Mouse (Mus musculus) fat pad, adult 2 months (tissue): ENCODE measurements around the gene Wfdc12.
"Not testable (repeated sequence)": the region's sequence is repeated elsewhere in the genome, so short reads cannot be mapped to it uniquely, and the experiment has no call there.

Experiments
- DNase-seq: peaks from one replicate; pipeline ENCODE4 v3.0.0-alpha.2; 2011; ENCODE audit warnings: low read depth, low spot score; ENCODE audit errors: extremely low read depth

Wfdc12 gene

DNA sequence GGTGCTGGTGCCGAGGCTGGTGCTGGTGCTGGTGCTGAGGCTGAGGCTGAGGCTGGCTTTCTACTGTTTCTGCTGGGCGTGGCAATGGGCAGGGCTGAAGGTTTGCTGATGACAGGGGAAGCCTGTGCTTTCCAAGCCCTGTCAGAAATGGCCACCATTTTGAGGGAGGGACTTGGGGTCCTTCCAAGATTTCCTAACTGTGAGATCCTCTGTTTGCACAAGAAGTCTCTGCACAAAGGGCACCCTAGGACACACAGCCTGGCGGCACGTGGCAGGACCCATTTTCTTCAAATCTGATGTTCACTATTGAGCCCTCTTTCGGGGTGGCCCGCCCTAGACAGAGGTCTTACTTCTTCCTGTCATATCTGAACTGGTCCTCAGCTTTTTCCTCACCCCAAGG lies at the start of gene Wfdc12:
Wfdc12 (minus strand) TSS at position 33 of the 400 bp plus-strand sequence.
- DNase-seq: no peak

DNA sequence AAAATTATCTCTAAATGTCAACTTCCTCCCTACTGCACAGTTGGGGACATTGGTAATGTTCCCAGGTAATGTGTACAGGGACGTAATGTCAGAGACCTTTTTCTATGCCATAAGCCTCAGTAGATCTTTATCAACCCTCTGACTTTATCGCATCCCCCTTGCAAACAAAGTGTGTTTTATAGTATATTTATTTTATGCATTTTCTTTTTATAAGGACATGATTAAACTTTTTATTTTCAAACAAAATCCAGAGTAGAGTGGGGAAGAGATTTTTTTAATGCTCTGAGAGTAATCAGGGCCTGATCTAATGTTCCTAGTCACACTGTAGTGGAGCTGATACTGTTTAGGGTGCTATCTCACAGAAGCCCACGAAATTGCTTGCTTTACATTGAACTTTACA lies 48.0 kb upstream of the Wfdc12 start, which contains the start of gene Svs2:
Svs2 (minus strand) TSS at position 101 of the 400 bp plus-strand sequence.
- DNase-seq: no peak

DNA sequence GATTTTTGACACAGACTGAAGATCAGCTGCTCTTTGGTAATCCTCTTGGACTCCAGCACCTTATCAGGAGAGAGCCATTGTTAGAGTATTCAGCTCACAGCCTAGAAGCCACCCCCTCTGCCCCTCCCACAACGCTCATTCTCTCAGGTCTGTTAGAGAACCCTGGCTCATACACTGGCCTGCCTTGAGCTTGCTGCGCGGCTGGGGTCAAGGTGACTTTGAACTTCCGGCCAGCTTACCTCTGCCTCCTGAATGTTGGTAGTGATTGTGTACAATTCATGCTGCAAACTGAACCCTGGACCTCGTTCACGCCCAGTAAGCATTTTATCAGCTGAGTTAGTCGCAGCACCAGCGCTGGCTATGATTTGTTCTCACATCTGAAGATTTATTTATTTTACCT lies 42.3 kb upstream of the Wfdc12 start:
- no peak for DNase-seq

DNA sequence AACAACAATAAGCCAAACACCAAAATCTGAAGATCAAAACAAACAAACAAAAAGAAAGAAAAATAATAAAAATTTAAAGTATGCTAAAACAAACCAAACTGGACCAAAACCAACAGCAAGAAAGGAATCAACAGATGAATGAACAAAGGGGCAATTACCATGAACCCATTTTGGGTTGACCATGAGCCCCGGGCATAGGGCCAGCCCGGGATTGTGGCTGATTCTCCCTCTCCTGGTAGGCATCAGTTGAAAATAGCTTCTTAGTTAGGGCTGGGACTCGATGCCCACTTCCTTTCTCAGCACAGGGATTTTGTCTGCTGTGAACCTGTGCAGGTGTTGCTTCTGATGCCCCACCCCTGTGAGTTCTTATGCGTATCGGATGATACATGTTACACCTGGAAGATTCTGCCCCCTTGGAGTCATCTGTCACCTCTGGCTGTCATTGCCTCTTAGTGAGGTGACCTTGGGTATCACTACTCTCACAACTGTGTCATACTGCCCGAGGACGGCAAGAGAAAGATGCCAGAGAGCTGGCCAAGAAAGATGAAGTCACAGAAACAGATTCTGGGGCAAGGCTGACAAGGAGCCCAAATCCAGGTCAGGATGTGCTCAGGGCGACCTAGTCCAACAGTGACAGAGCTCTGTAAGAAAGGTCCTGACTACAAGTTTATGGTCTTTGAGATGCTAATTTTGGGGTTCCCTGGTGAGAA lies 38.1 kb upstream of the Wfdc12 start:
- DNase-seq: no peak

DNA sequence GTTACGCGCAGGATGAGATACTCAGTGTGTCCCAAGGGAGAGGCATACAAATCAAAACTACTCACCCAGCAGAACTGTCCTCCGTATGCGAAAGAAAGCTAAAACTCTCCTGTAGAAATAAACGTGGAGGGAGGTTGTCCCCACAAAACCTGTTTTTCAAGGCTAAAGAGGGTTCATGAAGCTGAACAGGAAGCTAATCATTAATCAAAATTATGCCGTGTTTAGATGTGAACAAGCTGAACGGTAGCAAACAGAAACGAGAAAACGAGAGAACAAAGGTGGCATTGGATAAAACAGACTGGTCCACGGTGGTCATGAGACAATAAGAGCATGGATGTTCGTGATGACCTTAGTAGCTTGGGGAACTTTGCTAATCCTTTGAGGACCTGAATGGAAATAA lies 31.1 kb upstream of the Wfdc12 start, which contains the start of gene Wfdc15b:
Wfdc15b (minus strand) TSS at position 139 of the 400 bp plus-strand sequence.
- no peak for DNase-seq

DNA sequence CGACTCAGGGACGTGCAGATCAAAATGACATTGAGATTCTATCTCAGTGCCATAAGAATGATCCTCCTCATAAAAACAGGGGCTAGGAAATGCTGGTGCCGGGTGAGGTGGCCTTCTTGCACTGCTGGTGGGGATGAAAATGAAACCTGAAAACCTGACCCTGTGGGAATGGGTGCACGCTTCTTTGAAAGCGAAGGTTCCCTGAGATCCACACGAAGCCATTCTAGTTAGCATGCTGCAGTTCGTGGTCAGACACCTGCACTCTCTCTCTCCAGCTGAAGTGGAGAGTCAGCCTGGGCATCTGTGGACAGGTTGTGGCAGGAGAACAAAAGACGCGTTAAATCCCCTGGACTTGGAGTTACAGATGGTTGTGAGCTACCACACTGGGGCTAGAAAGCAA lies 28.9 kb upstream of the Wfdc12 start:
- DNase-seq: no peak

DNA sequence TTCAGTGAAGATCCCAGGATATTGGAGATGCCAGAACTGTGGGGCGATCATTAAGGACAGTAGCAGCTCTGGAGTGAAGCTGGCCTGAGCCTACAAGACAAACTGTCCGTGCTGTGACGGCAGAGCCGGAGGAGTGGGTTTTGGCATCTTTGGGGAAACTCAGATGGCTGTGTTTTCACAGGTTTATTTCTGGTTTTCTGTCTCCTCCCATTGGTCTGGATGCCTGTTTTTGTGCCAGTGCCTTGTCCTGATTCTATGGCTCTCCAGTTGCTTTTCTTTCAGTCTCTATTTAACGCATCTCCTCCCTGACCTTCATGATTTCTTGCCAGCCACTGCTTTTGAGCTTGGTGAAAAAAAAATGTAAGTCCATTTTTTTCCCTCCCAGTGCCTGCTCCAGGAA lies 22.3 kb upstream of the Wfdc12 start:
- no peak for DNase-seq

DNA sequence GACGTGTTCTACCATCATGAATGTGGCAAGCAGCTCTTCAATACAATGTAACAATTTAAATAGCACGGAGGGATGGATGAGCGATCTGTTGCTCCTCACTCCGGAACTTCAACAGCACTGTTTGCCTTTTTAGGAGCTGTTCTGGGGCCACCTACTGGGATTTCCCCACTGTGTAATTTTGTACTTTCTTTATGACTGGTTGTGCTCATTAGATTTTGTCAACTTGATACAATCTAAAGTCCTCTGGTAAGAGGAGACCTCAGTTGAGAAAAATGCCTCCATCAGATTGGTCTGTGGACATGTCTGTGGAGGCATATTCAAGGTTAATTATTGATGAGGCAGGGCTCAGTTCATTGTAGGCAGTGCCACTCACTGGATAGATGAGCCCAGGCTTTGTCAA lies 20.5 kb upstream of the Wfdc12 start:
- DNase-seq: no peak

DNA sequence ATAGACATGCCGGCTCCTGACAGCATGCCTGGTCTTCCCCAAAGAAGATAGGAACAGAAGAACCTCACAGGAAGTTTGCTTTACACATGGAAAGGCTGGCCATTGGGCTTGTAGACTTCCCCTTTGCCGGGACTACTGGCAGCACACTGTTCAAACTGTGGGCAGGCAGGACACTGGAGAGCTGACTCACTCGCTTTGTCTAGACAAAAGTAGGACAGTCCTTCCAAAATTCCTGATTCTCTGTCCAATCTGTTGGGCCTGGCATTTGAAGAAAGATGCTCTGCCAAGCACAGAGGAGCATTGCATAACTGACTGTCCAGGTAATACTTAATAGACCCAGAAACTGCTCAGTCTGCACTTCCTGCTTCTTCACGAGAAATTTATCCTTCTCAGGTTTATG lies 16.3 kb upstream of the Wfdc12 start:
- DNase-seq: no peak

DNA sequence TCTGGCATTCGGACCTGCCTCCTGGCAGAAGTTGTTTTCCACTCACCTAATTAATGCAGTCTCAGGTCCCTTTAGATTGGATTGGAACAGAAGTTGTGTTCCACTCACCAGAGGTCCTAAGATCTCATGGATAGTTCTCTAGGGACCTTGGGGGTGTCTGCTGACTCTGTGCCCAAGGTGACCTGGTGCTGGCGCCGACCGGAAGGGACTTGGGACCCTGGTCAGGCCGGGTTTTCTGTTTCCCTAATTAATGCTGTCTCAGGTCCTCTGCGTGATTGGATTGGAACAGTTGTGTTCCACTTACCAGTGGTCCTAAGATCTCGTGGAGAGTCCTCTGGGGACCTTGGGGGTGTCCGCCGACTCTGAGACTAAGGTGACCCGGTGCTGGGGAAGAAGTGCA lies 15.6 kb upstream of the Wfdc12 start:
- DNase-seq: not testable (repeated sequence)

DNA sequence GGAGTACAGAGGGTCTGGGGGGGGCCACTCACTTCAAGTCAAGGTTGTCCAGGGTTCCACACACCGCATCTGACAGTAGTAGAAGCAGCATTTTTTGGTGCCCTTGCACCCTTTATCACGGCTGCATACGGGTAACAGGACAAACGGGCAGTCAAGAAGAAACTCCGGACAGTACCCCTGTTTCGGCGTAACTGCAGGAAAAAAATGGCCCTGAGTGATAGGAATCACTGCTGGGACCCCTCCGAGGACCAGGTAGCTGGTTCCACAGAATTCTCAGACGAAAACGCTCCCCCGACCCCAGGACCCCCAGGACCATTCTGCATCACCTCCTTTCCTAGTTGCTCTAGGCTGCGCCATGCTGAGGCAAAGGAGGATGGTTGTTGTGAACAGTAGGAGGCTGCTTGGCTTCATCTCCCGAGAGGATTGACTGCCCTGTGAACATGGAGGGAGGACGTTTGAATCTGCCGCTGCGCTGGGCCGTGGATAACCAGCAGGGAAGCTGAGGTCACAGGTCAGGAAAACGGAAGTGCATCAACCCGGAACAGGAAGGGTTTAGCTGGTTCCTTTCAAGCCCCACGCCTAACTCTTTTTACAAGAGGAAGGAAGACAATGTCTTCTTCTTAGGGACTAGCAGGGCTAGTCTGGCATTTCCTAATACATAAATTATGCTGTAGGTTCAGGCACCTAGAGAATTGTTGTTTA lies 9.4 kb upstream of the Wfdc12 start, which contains the start of gene Wfdc15a:
Wfdc15a (minus strand) TSS at position 505 of the 702 bp plus-strand sequence.
- no peak for DNase-seq

DNA sequence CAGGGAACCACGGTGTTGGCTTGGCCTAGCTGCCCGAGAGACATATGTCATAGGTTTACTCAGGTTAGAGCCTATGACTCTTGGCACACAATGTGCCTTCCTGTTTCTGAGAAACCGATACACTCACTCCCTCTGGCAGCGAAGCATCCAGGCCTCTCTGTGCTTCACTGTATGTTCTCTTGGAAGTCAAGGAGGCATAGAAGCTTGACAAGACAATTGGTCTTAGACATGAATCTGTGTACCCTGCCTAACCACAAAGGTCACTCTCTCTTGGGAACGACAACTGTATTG lies 6.2 kb upstream of the Wfdc12 start:
- DNase-seq: no peak

DNA sequence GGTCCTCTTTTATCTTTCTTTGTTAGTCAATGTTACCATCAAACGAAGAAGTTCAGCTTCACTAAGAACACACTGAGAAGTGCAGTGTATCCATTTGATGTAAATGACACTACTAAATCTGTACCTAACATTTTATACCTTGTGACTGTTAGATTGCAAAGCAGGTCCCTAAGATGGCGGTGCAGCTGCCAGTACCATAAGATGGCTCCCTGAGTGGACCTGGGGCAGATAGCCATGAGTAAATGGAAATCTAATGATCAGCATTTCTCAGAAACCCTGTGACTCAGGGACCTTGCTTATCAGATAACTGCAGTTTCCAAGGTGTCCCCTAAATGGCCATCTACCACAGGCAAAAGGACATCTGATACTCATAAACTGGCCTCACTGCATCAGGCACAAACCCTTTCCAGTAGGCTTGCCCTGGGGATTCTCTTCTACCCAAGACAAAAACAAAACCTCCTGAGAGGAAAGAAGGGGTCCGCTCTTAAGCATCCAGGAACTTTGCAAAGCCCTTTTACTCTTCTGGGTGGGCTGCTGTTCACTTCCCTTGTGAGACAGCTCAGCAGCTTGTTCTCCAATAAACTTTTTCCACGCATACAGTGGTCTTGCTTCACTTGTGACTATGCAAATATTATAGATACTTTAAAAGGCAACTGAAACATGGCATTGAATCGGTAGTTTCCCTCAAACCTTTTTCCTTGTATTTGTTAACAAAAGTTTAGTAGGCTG lies 5.7 kb upstream of the Wfdc12 start:
- no peak for DNase-seq

DNA sequence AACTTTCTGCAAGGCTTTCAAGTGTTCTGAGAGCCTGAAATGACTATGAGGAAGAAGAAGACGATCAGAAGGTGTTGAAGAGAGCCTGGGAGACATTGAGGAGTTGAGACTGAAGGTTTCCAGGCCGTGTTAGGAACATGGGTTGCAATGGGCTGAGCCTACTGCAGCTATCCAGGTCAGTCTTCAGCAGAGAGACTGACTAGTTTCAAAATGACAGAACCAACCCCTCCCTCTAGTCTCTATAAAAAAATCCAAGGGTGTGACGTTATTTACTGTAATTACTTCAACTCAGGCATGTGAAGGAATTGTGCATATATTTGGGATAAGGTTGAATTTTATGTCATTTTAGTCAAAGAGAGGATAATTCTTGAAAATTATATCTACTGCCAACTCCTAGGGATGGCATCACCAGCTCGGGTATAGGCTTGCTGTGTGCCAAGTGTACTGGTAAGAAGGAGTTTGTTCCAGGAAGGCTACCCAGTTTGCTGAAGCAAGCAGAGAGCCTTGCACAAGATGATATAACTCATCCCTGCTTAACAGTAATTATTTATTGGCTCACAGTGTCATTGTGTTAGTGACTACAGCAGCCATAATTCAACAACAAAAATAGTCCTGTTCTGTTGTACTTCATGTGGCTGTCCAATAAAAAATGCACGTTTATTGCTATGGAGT lies 4.7 kb upstream of the Wfdc12 start:
- DNase-seq: no peak

DNA sequence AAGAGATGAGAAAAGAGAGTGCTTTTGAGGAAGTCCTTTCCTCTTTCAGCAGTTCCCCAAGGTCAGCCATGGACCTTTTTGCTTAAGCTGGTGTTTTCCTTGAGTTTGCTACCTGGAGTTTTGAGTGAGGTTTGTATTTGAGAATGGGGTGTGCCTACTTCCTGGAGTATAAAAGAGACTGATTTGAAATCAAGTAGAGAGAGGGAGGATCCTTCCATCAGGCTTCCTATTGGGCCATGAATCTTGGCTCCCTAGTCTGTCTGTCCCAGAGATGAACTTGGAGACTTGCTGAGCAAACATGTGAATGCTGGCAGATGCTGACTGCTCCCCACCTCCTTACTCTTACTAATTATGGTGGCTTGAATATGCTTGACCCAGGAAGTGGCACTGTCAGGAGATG lies 1.9 kb upstream of the Wfdc12 start:
- DNase-seq: no peak

DNA sequence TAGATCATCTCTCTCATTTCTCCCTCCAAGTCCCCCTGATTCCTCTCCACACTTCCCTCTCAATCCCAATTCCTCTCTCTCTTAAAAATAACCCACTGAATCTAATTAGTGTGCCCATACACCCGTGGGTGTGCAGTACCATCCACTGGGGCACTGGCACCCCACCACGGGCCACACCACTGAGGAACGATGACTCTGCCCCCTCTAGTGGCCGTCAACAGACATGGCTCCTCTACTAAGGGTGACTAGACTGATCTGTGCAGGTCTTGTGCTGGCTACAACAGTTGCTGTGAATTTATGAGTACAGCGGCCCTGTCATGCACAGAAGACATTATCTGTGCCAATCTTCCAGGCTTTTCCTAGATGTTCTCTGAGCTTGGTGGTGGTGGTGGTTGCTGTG lies 1.7 kb downstream of the Wfdc12 start:
- DNase-seq: no peak

DNA sequence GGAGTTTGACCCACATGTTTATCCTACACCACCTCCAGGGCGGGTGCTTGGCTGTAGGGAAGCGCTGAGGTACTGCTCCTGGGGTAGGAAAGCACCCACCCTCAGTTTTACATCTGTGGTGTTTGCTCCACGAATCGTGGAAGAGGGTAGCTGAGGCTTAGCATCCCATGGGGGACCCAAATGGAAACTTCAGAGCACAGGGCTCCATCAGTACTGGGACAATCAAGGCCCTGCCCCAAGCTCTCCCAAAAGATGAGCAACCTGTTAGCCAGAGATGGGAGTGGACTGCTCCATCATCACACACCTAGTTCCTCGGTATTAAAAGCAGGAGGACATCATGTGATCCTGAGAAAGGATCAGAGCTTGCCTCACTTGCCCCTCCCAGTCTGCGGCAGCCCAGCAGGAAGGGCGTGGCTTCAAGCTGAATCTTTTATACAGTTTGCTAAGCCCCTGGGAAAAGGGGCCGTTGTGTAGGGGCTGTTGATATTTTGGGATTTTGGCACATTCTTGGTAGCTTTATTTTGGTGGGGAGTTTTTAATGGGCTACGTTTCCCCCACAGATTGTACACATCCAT lies 6.2 kb downstream of the Wfdc12 start:
- DNase-seq: no peak

DNA sequence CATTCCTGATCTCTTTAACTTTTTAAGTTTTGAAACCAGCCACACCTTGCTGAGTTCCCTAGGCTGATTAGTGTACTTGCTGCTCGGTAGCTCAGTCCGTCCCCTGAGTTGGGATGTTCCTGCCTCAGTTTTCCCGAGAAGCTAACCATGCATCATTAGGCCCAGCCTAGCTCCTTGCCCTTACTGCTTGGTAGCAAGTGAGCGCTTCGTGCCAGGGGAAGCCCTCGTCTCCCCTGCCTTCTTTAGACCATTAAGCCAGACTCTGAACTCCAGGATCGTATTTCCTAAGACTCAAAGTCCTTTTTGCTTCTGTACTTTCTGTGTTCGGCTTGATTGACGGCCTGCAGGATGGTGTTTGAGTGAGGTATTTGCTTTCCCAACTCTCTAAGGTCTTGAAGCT lies 7.1 kb downstream of the Wfdc12 start:
- DNase-seq: no peak

DNA sequence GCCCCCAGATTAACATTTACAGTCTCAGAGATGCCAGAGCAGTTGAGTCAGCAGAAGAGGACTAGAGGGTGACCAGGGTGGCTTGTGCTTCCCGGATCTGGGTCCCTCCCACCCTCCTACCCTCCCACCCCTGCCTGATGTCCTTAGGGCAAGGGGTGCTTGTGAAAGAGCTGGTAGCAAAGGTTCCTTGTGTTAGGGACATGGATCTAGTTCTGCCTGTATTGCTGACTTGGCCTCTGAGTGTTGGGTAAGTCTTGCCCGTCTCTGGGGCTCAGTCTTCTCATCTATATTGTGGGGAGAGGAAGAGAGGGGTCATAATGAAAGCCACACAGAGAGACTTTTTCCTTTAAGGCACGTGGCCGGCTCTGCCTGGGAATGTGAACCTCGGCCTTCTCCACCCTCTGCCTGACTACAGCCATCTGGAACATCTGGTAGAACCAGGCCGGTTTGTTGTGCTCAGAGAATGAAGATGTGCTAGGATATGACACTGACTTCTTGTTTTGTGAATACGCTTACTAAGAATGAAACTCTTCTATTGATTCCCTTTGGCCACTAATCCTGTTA lies 7.6 kb downstream of the Wfdc12 start, which contains the start of gene Wfdc5:
Wfdc5 (minus strand) TSS at position 51 of the 564 bp plus-strand sequence.
- DNase-seq: no peak

DNA sequence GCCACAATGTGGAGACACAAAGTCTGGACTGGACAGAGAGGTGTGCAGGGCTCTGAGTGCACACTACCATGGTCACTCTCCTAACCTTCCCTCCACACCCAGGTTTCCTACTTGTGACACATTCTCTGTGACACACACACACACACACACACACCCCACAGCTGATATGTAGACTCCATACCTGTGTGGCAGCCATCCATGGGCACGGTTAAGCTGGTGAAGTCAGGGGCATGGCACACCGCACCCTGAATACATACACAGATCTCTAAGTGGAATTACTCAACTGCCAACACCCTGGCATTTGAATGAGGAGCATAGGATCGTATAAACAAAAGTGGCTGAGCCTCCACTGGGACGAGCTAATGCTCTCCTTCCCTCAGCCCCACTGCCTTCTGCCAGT lies 9.6 kb downstream of the Wfdc12 start:
- no peak for DNase-seq

DNA sequence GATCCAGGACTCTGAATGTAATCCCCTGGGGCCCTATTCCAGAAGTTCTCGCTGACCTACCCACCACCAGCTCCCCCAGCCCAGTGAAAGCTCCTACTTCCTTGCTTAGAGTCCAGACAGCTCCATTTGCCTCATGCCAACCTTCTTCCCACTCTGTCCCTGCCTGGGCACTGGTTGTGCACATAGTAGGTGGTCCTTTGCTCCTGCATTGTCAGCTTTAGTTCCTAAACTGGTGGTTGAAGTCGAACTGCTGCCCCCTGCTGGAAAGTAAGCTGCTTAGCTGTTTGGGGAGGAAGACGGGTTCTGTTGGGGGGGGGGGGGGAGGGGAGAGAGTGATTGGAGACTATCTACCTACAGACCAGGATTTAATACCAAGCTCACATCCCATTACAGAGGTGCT lies 10.3 kb downstream of the Wfdc12 start:
- no peak for DNase-seq
